Mouse (Mus musculus): ENCODE measurements around the gene Rrp7a. TPM values are rescaled to one million over a fixed set of nuclear protein-coding genes. Genes with fewer than 3 reads are reported as not detected.

Gene Rrp7a
- 10 to 100 TPM; 41.0 to 44.3 TPM for total RNA-seq (2021)
- long read RNA-seq, experiment 1, full-length matches to known transcripts = 70 of 74 reads
- long read RNA-seq, experiment 1, partial matches to known transcripts = 0 of 74 reads
- long read RNA-seq, experiment 1, other reads (novel, unspliced or antisense) = 4 of 74 reads
- long read RNA-seq, experiment 2, full-length matches to known transcripts = 68 of 74 reads
- long read RNA-seq, experiment 2, partial matches to known transcripts = 1 of 74 reads
- long read RNA-seq, experiment 2, other reads (novel, unspliced or antisense) = 5 of 74 reads

DNA sequence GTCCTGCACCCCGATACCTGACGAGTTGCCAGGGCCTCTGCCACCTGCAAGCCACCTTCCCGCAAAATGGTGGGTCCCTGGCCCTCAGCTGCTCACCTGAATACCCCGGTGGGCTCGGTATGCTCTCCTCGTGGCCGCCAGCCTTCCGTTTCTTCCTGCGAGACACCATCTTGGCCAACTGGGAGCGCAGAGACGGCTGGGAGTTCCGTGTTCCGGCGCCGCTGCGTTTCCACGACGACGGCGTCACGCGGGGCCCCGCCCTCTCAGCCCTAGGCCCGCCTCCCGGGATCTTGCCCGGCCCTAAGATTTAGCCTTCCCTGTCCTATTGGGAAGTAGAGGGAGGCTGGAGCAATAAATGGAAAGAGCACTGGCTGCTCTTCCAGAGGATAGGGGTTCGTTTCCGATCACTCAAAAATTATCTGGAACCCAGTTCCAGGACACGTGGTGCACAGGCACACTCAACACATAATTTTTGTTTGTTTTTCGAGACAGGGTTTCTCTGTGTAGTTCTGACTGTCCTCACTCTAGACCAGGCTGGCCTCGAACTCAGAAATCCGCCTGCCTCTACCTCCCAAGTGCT is at the start of gene Rrp7a:
Gene Rrp7a, minus strand, starts transcription at position 236 of the 580 bp plus-strand sequence.
- DNase-seq = peak; percentile 94

GRCm38 (mm10) chr15:83171712-83172481 is 49.3 kb upstream of the Rrp7a start:
- DNase-seq = peak; percentile 96

GRCm38 (mm10) chr15:83170956-83171659 is 48.5 kb upstream of the Rrp7a start:
- no peak for DNase-seq

DNA sequence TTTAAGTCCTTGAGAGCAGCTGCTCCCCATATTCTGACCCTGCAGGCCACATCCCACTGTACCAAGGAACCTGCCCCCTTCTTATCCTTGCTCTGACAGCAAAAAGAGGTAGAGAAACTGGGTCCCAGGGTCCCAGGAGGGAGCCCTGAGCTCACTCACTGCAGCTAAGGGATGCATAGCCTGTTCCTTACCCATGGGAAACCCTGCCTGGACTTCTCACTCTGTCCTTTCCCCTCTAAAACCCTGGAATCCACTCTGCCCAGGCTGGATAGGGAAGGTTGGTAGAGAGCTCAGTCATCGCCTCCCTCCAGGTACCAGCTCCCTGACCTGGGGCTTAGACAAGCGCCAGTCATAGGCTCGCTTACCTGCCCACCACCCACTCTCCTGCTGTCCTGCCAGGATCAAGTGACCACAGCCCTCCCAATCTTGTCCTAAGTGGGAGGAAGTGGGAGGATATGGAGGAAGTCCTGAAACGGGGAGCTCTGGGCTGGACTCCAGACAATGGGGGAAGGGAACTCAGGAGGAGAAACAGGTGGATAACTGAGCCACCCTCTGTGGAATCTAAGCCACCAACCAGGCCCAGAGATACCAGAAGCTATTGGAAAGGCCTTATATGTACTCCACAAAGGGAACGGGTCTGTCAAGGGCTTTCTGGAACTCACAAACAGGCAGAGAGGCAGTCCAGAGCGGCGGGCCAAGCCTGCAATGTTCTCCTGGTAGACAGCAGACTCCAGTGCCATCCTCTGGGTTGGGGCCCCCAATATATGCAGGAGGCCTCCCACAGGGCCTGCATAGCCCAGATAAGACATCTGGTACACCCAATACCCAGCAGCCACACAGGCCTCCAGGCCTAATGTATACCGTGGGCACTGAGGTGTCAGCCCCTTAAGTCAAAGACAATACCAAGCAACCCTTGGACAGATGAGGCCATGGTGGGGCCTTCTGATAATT is 47.4 kb upstream of the Rrp7a start:
- DNase-seq = no peak

- no peak for DNase-seq
These were observed 46.5 kb upstream of the Rrp7a start for GRCm38 (mm10) chr15:83168875-83169771.

DNA sequence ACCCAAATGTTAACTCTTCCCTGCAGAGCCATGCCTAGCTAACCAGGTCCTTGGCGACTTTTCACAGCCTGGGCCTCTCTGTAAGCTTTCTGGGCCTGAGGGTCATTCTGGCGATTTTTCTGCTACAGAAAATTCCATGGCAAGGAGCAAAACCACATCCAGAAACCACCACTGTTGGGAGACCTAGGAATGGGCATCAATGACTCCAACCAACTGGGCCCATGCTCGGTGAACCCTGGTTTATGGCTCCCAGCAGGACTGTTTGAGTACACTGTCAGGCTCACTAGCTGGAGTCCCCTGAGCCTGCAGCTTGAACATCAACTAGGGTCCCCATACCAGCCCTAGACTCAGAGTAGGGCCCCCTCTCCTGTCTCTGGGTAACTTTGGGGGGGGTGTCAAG is 45.7 kb upstream of the Rrp7a start:
- DNase-seq = no peak

DNA sequence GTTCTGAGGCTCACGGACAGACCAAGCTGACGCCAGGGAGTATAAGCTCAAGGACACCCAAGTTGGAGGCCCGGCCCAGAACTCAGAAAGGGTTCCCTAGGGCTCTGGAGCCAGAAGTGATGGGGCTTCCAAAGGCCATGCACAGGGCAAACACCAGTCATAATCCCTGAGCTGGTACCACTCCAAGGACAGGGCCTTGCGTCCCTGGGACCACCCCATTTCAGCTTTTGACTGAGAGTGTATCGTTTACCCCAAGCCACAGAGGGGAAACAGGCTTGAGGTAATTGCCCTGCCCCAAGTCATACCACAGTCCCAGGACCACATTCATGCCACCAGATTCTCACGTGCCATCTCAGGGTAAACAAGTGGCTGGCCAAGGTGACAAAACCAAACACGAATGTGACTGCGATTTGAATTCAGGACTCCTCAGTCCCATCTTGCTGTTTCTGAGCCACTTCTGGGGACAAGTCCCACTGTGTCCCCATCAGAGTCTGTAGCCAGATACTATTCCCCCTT is 45.0 kb upstream of the Rrp7a start:
- DNase-seq = no peak

DNA sequence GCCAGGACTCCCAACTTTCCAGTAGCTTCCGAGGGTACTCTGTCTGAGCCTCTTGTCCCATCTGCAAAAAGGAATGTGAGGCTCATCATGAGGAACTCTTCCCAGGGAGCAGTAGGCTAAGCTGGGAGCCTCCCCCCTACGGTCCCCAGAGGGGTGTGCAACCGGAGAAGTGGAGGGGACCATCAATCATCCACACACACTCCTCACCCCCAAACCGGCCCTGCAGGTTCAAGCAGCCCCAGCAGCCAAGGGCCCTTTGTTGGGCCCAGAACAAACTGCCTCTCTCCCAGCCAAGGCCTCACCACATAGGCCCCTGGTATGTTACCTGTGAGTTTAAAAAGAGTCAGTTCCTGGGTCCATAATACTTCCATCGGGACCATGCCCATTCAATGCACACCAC is 44.5 kb upstream of the Rrp7a start:
- DNase-seq = no peak

GRCm38 (mm10) chr15:83166642-83167041 is 44.0 kb upstream of the Rrp7a start:
- peak; percentile 59 for DNase-seq

DNA sequence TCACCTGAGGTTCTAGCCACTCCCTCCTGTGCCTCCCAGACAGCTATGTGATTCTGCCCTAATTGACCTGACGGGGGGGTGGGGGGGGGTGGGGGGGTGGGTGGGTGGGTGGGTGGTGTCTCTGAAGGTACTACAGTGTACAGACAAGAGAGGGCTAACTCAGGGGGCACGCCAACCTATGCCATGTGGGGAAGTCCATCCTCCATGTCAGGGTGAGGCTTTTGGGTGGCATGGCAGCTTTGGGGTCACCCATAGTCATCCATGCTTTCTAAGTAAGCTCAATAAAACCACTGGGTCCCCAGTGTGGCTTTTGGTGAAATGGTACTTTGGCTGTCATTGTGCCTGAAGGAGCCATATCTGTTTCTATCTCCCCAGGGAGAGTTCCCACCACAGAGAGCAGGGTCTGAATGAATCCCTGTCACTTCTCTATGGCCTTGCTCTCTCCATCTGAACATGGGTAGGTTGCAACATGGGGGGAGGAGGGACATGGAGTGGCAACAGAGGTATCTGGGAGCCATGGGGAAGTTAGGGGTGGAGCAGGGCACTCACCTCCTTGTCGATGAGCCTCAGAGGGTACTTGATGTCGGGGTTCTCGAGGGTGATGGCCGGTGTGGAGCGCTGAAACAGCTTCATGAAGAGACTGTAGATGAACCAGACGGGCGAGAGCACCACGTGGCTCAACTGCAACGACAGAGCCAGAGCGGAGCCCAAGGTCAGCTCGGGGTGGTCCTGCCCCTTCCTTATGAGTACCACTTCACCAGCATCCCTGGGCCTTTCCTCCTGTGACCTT is 43.1 kb upstream of the Rrp7a start:
- no peak for DNase-seq

- peak; percentile 44 for DNase-seq
These were observed 42.4 kb upstream of the Rrp7a start for GRCm38 (mm10) chr15:83164971-83165471.

DNA sequence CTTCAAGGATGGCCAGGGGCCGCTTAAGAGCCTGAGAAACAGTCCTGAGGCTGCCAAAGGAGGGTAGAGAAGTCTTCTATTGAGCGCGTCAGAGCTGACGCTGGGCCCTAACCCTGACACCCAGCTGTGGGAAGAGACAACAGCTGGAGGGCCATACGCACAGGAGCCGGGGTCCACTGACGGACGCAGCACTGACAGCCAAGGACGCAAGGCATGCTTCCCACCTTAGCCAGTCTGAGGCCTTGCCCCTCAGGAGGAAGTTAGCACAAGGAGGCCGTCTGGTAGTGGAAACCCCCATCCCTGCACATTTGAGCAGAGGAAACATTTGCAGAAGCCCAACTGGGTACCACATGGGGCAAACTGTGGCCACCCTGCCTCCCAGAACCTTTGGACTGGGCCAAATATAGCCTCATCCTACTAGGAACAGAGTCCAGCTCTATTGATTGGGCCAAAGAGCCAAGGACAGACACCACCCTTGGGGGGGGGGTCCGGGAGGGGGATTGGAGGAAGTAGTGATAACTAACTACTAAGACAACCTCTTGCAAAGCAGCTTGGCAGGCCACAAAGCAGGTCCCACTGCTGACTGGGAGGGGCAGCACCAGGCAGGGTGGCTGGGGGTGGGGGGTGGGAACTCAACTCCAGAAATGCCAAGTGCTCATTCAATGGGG is 40.4 kb upstream of the Rrp7a start:
- no peak for DNase-seq

- DNase-seq = no peak
These were observed 39.4 kb upstream of the Rrp7a start for GRCm38 (mm10) chr15:83162001-83162400.

DNA sequence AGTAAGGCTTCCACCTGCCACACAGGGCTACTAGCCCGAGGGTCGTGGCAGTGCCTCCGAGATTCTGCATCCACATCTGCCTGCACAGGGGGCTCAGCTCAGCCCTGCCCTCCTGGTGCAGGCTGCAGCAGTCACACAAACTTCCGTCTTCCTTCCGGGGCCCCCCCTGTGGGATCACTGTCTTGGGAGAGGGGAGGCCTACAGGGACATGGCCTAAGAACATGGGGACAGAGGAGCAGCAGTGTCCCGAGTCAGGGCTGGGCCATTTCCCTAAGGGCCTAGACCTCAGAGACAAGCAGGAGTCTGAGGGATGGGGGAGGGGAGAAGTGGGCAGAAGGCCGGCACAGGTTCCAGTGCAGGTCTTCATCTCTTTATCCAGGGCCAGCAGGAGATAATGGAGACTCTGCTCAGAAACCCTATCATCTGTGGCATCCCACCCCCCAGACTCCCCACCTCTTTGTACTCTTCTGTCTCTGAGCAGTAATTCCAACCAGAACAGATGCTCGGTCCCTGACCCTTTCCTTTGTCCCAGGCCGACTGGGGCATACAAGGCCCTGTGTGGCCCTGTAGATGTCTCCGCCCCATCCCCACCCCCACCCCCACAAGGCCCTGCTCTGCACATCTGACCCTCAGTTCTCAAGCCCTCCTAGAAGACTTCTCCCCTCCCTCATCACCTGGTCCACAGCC is 38.6 kb upstream of the Rrp7a start:
- DNase-seq = no peak

- no peak for DNase-seq
These were observed 38.0 kb upstream of the Rrp7a start for GRCm38 (mm10) chr15:83160561-83160960.

DNA sequence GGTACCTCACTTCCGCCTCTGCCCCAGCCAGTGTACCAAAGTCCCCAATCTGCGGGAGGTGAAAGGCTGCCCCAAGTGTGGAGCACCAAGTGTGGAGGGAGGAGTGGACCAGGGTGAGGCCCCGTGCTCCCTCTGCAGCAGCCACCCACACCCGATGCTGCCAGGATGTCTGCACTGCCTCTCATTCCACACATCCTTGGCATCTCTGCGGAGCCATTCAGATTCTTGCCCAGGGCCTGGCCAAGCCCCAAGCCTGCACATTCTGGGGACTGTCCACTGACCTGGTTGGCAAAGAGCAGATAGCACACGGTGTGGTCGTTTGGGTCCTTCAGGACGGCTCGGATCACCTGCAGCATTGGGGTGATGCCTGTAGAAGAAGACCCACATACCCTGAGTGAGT is 37.2 kb upstream of the Rrp7a start:
- no peak for DNase-seq

DNA sequence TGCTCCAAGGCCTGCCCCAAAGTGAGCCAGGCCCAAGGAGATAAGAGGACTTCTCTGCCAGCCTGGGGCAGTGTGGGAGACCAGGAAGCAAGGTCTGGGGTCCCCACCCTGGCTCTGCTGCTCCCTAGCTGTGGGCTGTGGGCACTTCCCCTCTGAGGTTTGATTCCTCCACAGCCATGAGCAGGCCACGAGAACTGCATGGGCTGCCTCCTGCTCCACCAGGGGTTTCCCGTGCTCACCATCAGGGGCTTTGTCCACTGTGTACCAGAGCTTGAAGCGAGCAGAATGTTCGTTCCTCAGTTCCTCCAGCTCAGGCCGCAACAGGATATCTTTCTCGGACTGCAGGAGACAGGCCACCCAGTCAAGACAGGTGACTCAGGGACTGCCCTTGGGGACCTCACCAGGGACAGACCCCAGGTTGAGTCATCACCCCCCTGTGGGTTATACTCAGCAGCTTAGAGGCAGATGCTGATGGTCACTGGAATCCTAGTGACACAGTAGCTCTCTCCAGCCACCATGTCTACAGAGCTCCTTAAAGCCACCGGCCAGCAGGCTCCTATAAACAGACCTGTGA is 36.1 kb upstream of the Rrp7a start:
- DNase-seq = no peak

DNA sequence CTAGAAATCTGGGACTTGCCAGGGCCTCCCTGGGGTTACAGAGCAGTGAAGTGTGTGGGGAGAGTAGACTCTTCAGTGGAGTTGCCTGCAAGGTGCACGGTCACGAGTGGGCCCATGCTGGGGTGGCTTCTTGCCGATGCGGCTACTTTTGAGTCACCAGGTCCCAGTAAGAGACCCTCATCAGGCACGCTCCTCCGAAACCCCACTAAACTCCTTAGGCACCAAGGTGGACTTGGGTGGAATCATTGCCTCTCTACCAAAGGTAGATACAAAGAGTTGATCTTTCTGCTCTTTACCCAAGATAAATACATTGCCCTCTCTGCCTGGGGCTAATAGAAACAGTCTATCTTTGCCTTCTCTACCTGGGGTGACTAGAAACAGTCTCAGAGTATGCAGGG is 35.1 kb upstream of the Rrp7a start:
- no peak for DNase-seq
